Mouse (Mus musculus) heart, postnatal 0 days (tissue): ENCODE results near the gene Trp53bp2. TPM values are rescaled to one million over a fixed set of nuclear protein-coding genes. Genes with fewer than 3 reads are reported as not detected.

Experiments used
- ATAC-seq: fragments of 200-750 bp; cut with Nextera tagmentation; 2 replicates; pipeline ENCODE4 v1.8.0; 2017; ENCODE audit warnings: low read depth, moderate number of reproducible peaks, moderate library complexity; ENCODE audit not compliant: insufficient read depth
- DNase-seq: peaks from one replicate; pipeline ENCODE4 v3.0.0-alpha.2; 2016; ENCODE audit warnings: low spot score
- H3K27ac ChIP-seq: fragments of 300-500 bp; sonication (generic); 2 replicates; pipeline ENCODE4 v1.5.1; 2014; ENCODE audit warnings: low read depth, mild to moderate bottlenecking
- H3K27me3 ChIP-seq: fragments of 300-500 bp; sonication (generic); 2 replicates; pipeline ENCODE4 v1.6.1; 2014; ENCODE audit warnings: low read length, mixed read lengths; ENCODE audit not compliant: control insufficient read depth, insufficient read depth
- H3K36me3 ChIP-seq: fragments of 300-500 bp; sonication (generic); replicated peaks from 2 replicates; pipeline ENCODE4 v1.6.1; 2014; ENCODE audit warnings: low read length, mixed read lengths; ENCODE audit not compliant: control insufficient read depth, insufficient read depth
- H3K4me1 ChIP-seq: fragments of 300-500 bp; sonication (generic); 2 replicates; pipeline ENCODE4 v1.6.1; 2014; ENCODE audit warnings: antibody characterized with exemption; ENCODE audit not compliant: control insufficient read depth, insufficient read depth
- H3K4me2 ChIP-seq: fragments of 300-500 bp; sonication (generic); 2 replicates; pipeline ENCODE4 v1.6.1; 2014; ENCODE audit warnings: low read depth, mild to moderate bottlenecking, low read length, moderate library complexity
- H3K4me3 ChIP-seq: fragments of 300-500 bp; sonication (generic); 2 replicates; pipeline ENCODE4 v1.5.1; 2014; ENCODE audit warnings: low read depth, low read length
- H3K9ac ChIP-seq: fragments of 300-500 bp; sonication (generic); replicated peaks from 2 replicates; pipeline ENCODE4 v1.6.1; 2014; ENCODE audit warnings: low read depth, low read length, mixed read lengths
- H3K9me3 ChIP-seq: fragments of 300-500 bp; sonication (generic); replicated peaks from 2 replicates; pipeline ENCODE4 v1.6.1; 2016; ENCODE audit warnings: low read length; ENCODE audit not compliant: control insufficient read depth
- CTCF ChIP-seq: IDR thresholded peaks from 2 replicates; pipeline ENCODE4 v1.5.1; 2016; ENCODE audit warnings: antibody characterized with exemption, control low read depth, low read depth
- EP300 ChIP-seq: IDR thresholded peaks from 2 replicates; pipeline ENCODE4 v1.6.1; 2016; ENCODE audit warnings: antibody characterized with exemption, low read depth
- WGBS: fragments of 180-500 bp; shearing (Covaris S2); extraction: QIAGEN DNeasy Blood & Tissue Kit; methylation state at CpG from one replicate; pipeline ENCODE4 v1.1.7; 2014; 5-methylcytosine and 5-hydroxymethylcytosine counted together
- polyA plus RNA-seq: library from polyadenylated mRNA; unstranded; fragments of >200 nt; fragmentation: Nextera tagmentation; extraction: Ambion mirVana; gene quantifications from 2 replicates; pipeline ENCODE4 v1.2.1, GENCODE M21; 2015
- total RNA-seq: library from RNA; depleted of rRNA; stranded (reverse); fragments of >200 nt; gene quantifications from 2 replicates; pipeline ENCODE4 v1.2.3, GENCODE M21; 2014; ENCODE audit warnings: low replicate concordance

Gene Trp53bp2
- total and polyA plus RNA-seq, 2 experiments from 2014 or later: 8.3 to 13.6 TPM

DNA sequence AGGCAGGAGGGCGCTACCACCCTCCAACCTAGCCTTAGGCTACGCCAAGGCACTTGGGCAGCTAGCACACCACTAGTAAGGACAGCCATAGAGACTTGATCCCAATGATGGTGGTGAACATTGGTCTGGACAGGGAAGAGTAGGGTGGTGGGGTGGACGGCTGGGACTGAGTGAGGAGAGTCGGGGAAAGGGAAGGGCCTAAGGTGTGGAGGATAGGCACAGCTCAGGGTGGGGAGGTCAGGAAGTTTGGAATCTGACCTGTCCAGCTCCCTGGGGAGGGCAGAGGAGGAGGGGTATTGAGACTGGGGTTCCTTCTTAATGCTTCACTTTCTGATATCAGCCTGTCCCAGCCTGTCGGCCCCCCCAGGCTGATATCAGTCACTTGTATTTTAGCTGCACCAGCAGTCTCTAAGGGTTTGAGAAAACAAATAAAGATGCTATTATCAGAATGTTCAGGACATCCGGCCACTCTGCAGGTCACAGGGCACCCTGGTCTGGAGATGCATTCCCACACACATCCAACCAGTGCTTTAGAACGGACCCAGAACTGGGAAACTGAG, 93.6 kb downstream of the Trp53bp2 start:
- Histone ChIP-seq H3K36me3 (peaks cover 4% of the 10 kb centered on the region; the same call in 1 of the 2 replicates), H3K4me3 (no peak overlapping the region), H3K4me2 (no peak overlapping the region), H3K27ac (peak overlapping the region; percentile 75; the same call in 1 of the 2 replicates), H3K27me3 (no peaks in the 10 kb centered on the region), H3K9me3 (no peaks in the 10 kb centered on the region), H3K4me1 (peaks cover 68% of the 10 kb centered on the region), H3K9ac (no peak overlapping the region)
- DNase-seq (no peak), ATAC-seq (no peak)
- WGBS: 68% methylated on average over 7 of the region's 7 CpGs
- TF ChIP-seq EP300: no peak
- no peak for TF ChIP-seq CTCF

DNA sequence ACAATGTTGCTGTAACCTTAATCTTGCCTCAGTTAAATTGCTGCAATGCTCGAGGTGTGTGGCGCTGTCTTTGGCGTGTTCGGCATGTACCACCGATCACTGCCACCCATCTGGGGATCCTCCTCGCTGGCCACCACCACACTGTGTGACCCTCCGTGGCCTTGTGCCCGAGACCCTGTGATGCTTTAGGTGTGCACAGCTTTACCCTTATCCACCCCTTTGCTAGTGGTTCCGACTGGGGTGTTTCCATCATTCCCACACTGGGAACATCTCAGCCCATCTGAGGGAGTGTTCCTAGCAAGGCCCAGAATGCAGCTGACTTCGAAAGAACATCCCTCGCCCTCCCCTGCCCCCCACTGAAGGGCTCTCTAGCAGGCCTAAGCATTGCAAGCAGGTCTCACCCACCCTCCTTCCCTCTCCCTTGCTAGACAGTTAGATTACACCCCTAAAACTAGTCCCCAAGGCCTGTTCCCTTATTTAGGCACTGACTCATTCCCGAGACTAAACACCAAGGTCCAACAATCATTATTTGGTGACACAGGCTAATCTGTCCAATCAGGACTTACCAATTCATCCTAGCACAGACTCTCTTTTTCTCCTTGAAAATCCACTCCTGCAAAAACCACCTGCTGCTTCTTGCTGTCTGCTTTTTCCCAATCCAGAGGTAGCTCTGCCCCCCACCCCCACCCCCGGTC, 94.4 kb downstream of the Trp53bp2 start:
- Histone ChIP-seq H3K4me3 (no peak overlapping the region), H3K27me3 (no peaks in the 10 kb centered on the region), H3K9ac (no peak overlapping the region), H3K4me2 (no peak overlapping the region), H3K9me3 (no peaks in the 10 kb centered on the region), H3K36me3 (peaks cover 4% of the 10 kb centered on the region; the same call in 1 of the 2 replicates), H3K27ac (no peak overlapping the region), H3K4me1 (peaks cover 63% of the 10 kb centered on the region)
- TF ChIP-seq CTCF (no peak), EP300 (no peak)
- ATAC-seq (no peak), DNase-seq (no peak)
- WGBS: 81% methylated on average over 13 of the region's 13 CpGs

DNA sequence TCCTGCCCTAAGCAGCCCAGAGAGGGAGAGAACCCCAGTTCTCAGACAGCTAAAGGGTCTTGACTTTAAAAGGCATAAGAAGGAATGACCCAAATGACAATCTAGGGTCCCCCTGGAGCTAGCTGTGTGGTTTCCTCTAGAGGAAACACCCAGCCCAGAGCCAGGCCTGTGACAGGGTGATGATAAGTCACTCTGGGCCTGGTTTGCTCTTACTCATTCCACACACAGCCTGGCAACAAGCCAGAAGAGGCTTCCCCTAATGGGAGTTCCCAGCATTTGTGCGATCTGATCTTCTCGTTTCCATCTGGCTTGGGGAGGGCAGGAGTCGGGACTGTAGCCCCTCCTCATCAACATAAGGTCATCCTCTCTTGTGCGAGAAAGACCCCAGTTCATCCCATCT, 95.3 kb downstream of the Trp53bp2 start:
- no peak overlapping the region for H3K4me3 ChIP-seq
- H3K27me3 ChIP-seq: no peaks in the 10 kb centered on the region
- H3K9me3 ChIP-seq: no peaks in the 10 kb centered on the region
- DNase-seq (peak; percentile 87), ATAC-seq (peak; percentile 39)
- peak overlapping the region; percentile 32; the same call in 1 of the 2 replicates for H3K27ac ChIP-seq
- 2% methylated on average over 4 of the region's 4 CpGs for WGBS
- H3K36me3 ChIP-seq: peaks cover 8% of the 10 kb centered on the region; the same call in 1 of the 2 replicates
- peaks cover 56% of the 10 kb centered on the region for H3K4me1 ChIP-seq
- H3K9ac ChIP-seq: peak overlapping the region; percentile 38; the same call in 1 of the 2 replicates
- no peak for TF ChIP-seq EP300
- H3K4me2 ChIP-seq: no peak overlapping the region

DNA sequence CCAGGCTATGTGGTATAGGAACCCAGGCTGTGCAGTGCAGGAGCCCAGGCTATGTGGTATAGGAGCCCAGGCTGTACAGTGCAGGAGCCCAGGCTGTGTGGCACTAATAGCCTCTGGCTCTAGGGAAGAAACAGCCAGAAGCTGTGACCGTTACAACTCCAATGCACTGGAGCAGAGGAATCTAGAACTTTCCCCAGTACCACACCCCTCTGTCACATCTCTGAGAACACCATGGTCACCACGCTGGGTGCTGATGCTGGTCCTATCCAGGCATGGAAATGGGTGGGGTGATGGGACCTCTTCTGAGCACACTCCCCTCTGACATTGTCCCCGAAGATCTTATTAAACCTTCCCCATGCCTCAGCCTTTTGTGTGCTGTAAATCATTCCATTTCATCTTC, 96.3 kb downstream of the Trp53bp2 start:
- 85% methylated on average over 3 of the region's 3 CpGs for WGBS
- Histone ChIP-seq H3K4me1 (peaks cover 45% of the 10 kb centered on the region), H3K4me2 (no peak overlapping the region)

DNA sequence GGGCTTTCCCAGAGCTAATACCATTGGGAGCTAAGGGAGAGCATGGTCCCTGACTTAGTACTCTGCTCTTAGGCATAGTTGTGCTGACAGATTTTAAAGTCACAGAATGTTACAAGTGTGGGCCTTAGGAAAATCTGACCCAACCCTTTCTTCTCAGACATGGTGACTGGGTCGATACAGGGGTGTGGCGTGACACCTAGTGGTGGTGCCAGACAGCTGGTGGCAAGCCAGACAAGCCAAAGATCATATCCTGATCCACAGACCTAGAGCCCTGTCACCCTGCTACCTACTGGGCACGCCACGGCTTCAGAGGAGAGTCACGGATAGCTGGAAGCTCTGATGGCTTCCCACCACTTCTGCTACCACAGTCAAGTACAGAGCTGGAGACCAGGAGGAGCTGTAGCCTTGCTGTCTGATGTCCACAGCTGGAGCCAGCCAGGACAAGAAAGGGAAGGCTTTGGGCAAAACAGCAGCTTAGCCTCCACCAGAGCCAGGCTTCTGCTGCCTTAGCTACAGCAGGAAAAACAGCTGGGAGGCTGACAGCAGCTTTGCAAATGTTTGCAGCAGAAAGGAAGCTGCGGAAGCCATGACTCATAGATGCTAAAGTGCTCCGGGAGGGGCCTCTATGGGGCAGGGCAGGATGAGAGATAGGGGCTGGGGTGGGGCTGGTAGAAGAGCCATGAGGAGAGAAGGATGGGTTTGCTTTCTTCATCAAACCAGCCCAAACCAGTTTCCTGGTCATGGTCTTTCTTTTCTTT, 97.4 kb downstream of the Trp53bp2 start:
- DNase-seq (peak; percentile 84), ATAC-seq (peak; percentile 68)
- WGBS: 11% methylated on average over 7 of the region's 7 CpGs
- H3K27me3 ChIP-seq: no peaks in the 10 kb centered on the region
- no peak overlapping the region for H3K4me2 ChIP-seq
- no peak overlapping the region for H3K9ac ChIP-seq
- peaks cover 41% of the 10 kb centered on the region for H3K4me1 ChIP-seq
- H3K36me3 ChIP-seq: peaks cover 24% of the 10 kb centered on the region
- H3K27ac ChIP-seq: peak overlapping the region; percentile 86
- peak; percentile 62 for TF ChIP-seq CTCF
- no peak; the same call in 1 of the 2 replicates for TF ChIP-seq EP300
- H3K9me3 ChIP-seq: no peaks in the 10 kb centered on the region
- H3K4me3 ChIP-seq: no peak overlapping the region

More for the DNA sequence above, 96.3 kb downstream of the Trp53bp2 start:
- ATAC-seq (no peak), DNase-seq (no peak)
- no peak for TF ChIP-seq EP300
- TF ChIP-seq CTCF: no peak
- Histone ChIP-seq H3K4me3 (no peak overlapping the region), H3K36me3 (peaks cover 15% of the 10 kb centered on the region), H3K27me3 (no peaks in the 10 kb centered on the region), H3K9ac (no peak overlapping the region), H3K27ac (peak overlapping the region; percentile 86; the same call in 1 of the 2 replicates), H3K9me3 (no peaks in the 10 kb centered on the region)
